24 mouse cellular contexts compared by ENCODE assay signal in genomic region chr12:109560111-109560695, GRCm38 (mm10). TPM values are rescaled to one million over a fixed set of nuclear protein-coding genes. Genes with fewer than 3 reads are reported as not detected.
DNase-seq lines count a peak whose midpoint lies in the region; ATAC-seq and TF ChIP-seq lines count a peak whose summit lies in the region.
"Had no signal": no experiment of that assay in that cellular context is flagged by ENCODE, and none has a peak within 500 bp of the region (broad histone marks: within the 10 kb centered on the region; RNA-seq: fewer than 3 reads in every experiment).

No protein-coding gene starts in this region.

- H3K9ac ChIP-seq in hindbrain, embryonic 11.5 days (ENCODE audit: low read depth, low read length) = no peak overlapping the region
- H3K9ac ChIP-seq in hindbrain, embryonic 14.5 days = no peak overlapping the region
- no peak overlapping the region for H3K9ac ChIP-seq in forebrain, postnatal 0 days
- no peak overlapping the region for H3K9ac ChIP-seq in liver, embryonic 12.5 days
- H3K9ac ChIP-seq: embryonic facial prominence, embryonic 13.5 days; heart, embryonic 15.5 days; kidney, embryonic 15.5 days; limb, embryonic 13.5 days; liver, embryonic 14.5 days; lung, embryonic 15.5 days; stomach, embryonic 15.5 days had no signal

- H3K4me2 ChIP-seq in hindbrain, embryonic 11.5 days (replicated peaks; ENCODE audit: low read depth, low read length) = no peak overlapping the region
- H3K4me2 ChIP-seq in hindbrain, embryonic 14.5 days (replicated peaks) = no peak overlapping the region
- no peak overlapping the region for H3K4me2 ChIP-seq in forebrain, postnatal 0 days (ENCODE audit: low read depth)
- H3K4me2 ChIP-seq in liver, embryonic 12.5 days = no peak overlapping the region
- H3K4me2 ChIP-seq: embryonic facial prominence, embryonic 13.5 days; heart, embryonic 15.5 days; kidney, embryonic 15.5 days; limb, embryonic 13.5 days; lung, embryonic 15.5 days; stomach, embryonic 15.5 days had no signal

- peak; percentile 70 for ATAC-seq in hindbrain, embryonic 11.5 days (ENCODE audit: low FRiP score)
- no peak for ATAC-seq in hindbrain, embryonic 14.5 days (ENCODE audit: low FRiP score)
- ATAC-seq in forebrain, postnatal 0 days = 0 out of 2 replicates have a peak, but pooled peaks have one; percentile 23
- no peak for ATAC-seq in liver, embryonic 12.5 days
- ATAC-seq: intestine, postnatal 0 days had no signal

- H3K4me3 ChIP-seq in hindbrain, embryonic 11.5 days (ENCODE audit: low read depth, low read length) = no peak overlapping the region
- H3K4me3 ChIP-seq in hindbrain, embryonic 14.5 days (replicated peaks; ENCODE audit: low read length) = no peak overlapping the region
- H3K4me3 ChIP-seq in forebrain, postnatal 0 days (ENCODE audit: low read depth, low read length) = no peak overlapping the region
- H3K4me3 ChIP-seq in liver, embryonic 12.5 days = no peak overlapping the region
- H3K4me3 ChIP-seq: embryonic facial prominence, embryonic 13.5 days; heart, embryonic 15.5 days; kidney, embryonic 15.5 days; limb, embryonic 13.5 days; lung, embryonic 15.5 days; stomach, embryonic 15.5 days had no signal

- H3K4me1 ChIP-seq in hindbrain, embryonic 11.5 days (replicated peaks; ENCODE audit: control insufficient read depth, insufficient read depth, low read length) = peaks cover 4% of the 10 kb centered on the region; the same call in 1 of the 2 replicates
- H3K4me1 ChIP-seq in hindbrain, embryonic 14.5 days (replicated peaks; ENCODE audit: control insufficient read depth, insufficient read depth, low read length) = peaks cover 9% of the 10 kb centered on the region; the same call in 1 of the 2 replicates
- H3K4me1 ChIP-seq in forebrain, postnatal 0 days (ENCODE audit: insufficient read depth) = no peaks in the 10 kb centered on the region
- no peaks in the 10 kb centered on the region for H3K4me1 ChIP-seq in liver, embryonic 12.5 days
- H3K4me1 ChIP-seq: heart, embryonic 15.5 days; kidney, embryonic 15.5 days; lung, embryonic 15.5 days; stomach, embryonic 15.5 days had no signal

- H3K27ac ChIP-seq in hindbrain, embryonic 11.5 days (ENCODE audit: low read depth, low read length) = peak overlapping the region; percentile 67
- no peak overlapping the region for H3K27ac ChIP-seq in hindbrain, embryonic 14.5 days
- no peak overlapping the region for H3K27ac ChIP-seq in forebrain, postnatal 0 days (ENCODE audit: low read depth, low read length)
- H3K27ac ChIP-seq in liver, embryonic 12.5 days = no peak overlapping the region
- H3K27ac ChIP-seq: embryonic facial prominence, embryonic 13.5 days; heart, embryonic 15.5 days; kidney, embryonic 15.5 days; limb, embryonic 13.5 days; liver, embryonic 14.5 days; lung, embryonic 15.5 days; stomach, embryonic 15.5 days had no signal

- no peaks in the 10 kb centered on the region for H3K36me3 ChIP-seq in hindbrain, embryonic 11.5 days (ENCODE audit: control insufficient read depth, insufficient read depth, low read length)
- peaks cover 87% of the 10 kb centered on the region for H3K36me3 ChIP-seq in hindbrain, embryonic 14.5 days (replicated peaks; ENCODE audit: control insufficient read depth, insufficient read depth)
- peaks cover 49% of the 10 kb centered on the region for H3K36me3 ChIP-seq in forebrain, postnatal 0 days (ENCODE audit: insufficient read depth)
- peaks cover 16% of the 10 kb centered on the region for H3K36me3 ChIP-seq in liver, embryonic 12.5 days

- H3K27me3 ChIP-seq in hindbrain, embryonic 11.5 days (ENCODE audit: control insufficient read depth, insufficient read depth, low read length) = no peaks in the 10 kb centered on the region
- H3K27me3 ChIP-seq in hindbrain, embryonic 14.5 days (ENCODE audit: control insufficient read depth, insufficient read depth, low read length) = no peaks in the 10 kb centered on the region
- no peaks in the 10 kb centered on the region for H3K27me3 ChIP-seq in forebrain, postnatal 0 days (ENCODE audit: insufficient read depth, low read length)
- H3K27me3 ChIP-seq in liver, embryonic 12.5 days (replicated peaks) = no peaks in the 10 kb centered on the region
- H3K27me3 ChIP-seq: embryonic facial prominence, embryonic 13.5 days; heart, embryonic 15.5 days; kidney, embryonic 15.5 days; limb, embryonic 13.5 days; lung, embryonic 15.5 days; stomach, embryonic 15.5 days had no signal

- H3K9me3 ChIP-seq in hindbrain, embryonic 11.5 days (ENCODE audit: control insufficient read depth, low read length) = no peaks in the 10 kb centered on the region
- no peaks in the 10 kb centered on the region for H3K9me3 ChIP-seq in hindbrain, embryonic 14.5 days (ENCODE audit: control insufficient read depth, low read length)
- no peaks in the 10 kb centered on the region for H3K9me3 ChIP-seq in forebrain, postnatal 0 days (ENCODE audit: low read length)
- H3K9me3 ChIP-seq in liver, embryonic 12.5 days (replicated peaks) = no peaks in the 10 kb centered on the region
- H3K9me3 ChIP-seq: embryonic facial prominence, embryonic 13.5 days; heart, embryonic 15.5 days; kidney, embryonic 15.5 days; limb, embryonic 13.5 days; lung, embryonic 15.5 days; stomach, embryonic 15.5 days had no signal

- WGBS in hindbrain, embryonic 11.5 days = 38% methylated on average over 10 of the region's 10 CpGs
- 21% methylated on average over 10 of the region's 10 CpGs for WGBS in hindbrain, embryonic 14.5 days
- WGBS in forebrain, postnatal 0 days = 15% methylated on average over 10 of the region's 10 CpGs
- WGBS in liver, embryonic 12.5 days (ENCODE audit: insufficient replicate concordance) = 71% methylated on average over 10 of the region's 10 CpGs

- DNase-seq in hindbrain, embryonic 11.5 days (ENCODE audit: low spot score) = no peak
- no peak for DNase-seq in hindbrain, embryonic 14.5 days (ENCODE audit: low spot score)
- DNase-seq in retina, postnatal 1 day = peak; percentile 46
- DNase-seq in retina, embryonic 14.5 days (ENCODE audit: low spot score) = no peak
- no peak for DNase-seq in forebrain, postnatal 0 days
- no peak for DNase-seq in spleen, postnatal 4 days (ENCODE audit: low spot score in 2 of 2)
- DNase-seq: cerebellum, adult 2 months; cerebellum, postnatal 36 days; gastrocnemius, postnatal 36 days; kidney, postnatal 4 days; lung, postnatal 4 days; right cerebral cortex, postnatal 25 days; thymus, adult 18-20 months had no signal

- TF ChIP-seq CTCF in forebrain, postnatal 0 days (IDR thresholded peaks at IDR 0.05; ENCODE audit: low read depth) = no peak

RNA-seq across cellular contexts. Expression of gene Rtl1, which starts 39.9 kb away (rescaled TPM):
- 0.50 and 0.85 TPM in 2 replicates for polyA plus RNA-seq in hindbrain, embryonic 11.5 days (2014; fragmentation: Nextera tagmentation; extraction: Ambion mirVana)
- 1.4 and 1.8 TPM in 2 replicates for polyA plus RNA-seq in hindbrain, embryonic 14.5 days (2014; fragmentation: Nextera tagmentation; extraction: Ambion mirVana)
- 0.23 and 0.57 TPM in 2 replicates for total RNA-seq in forebrain, postnatal 0 days (2014; rRNA removed)
- polyA plus RNA-seq in forebrain, postnatal 0 days (2015; fragmentation: Nextera tagmentation; extraction: Ambion mirVana) = 0.10 and 0.30 TPM in 2 replicates
- polyA plus RNA-seq in liver, embryonic 12.5 days (2016; fragmentation: Nextera tagmentation; extraction: Ambion mirVana) = 1.2 and 1.4 TPM in 2 replicates
- total RNA-seq: gastrocnemius, postnatal 36 days; hematopoietic stem cell, adult 5-6 weeks had no signal
- polyA plus RNA-seq: spleen, adult 2 months had no signal

Comparison
In these comparisons a context has a peak if more than half of its experiments do, and no peak if none do; other contexts are left out.
1. ATAC-seq: peak in hindbrain, embryonic 11.5 days (single experiment) and forebrain, postnatal 0 days (single experiment); none in hindbrain, embryonic 14.5 days (single experiment) and liver, embryonic 12.5 days (single experiment).